Mouse (Mus musculus) heart, embryonic 12.5 days (tissue): Measurements from ENCODE around the gene Gm21118. TPM values are rescaled to one million over a fixed set of nuclear protein-coding genes. Genes with fewer than 3 reads are reported as not detected.
"Not testable (repeated sequence)": the region's sequence is repeated elsewhere in the genome, so short reads cannot be mapped to it uniquely, and the experiment has no call there.

Experiments
- ATAC-seq: fragments of 200-750 bp; cut with Nextera tagmentation; 2 replicates; pipeline ENCODE4 v1.8.0; 2017; ENCODE audit warnings: moderate TSS enrichment, moderate library complexity; ENCODE audit not compliant: insufficient number of reproducible peaks, low FRiP score
- H3K27ac ChIP-seq: fragments of 300-500 bp; sonication (generic); 2 replicates; pipeline ENCODE4 v1.5.1; 2016; ENCODE audit warnings: mild to moderate bottlenecking, moderate library complexity; ENCODE audit not compliant: poor library complexity, severe bottlenecking
- H3K27me3 ChIP-seq: fragments of 300-500 bp; sonication (generic); replicated peaks from 2 replicates; pipeline ENCODE4 v1.6.1; 2016; ENCODE audit warnings: mild to moderate bottlenecking, moderate library complexity
- H3K36me3 ChIP-seq: fragments of 300-500 bp; sonication (generic); 2 replicates; pipeline ENCODE4 v1.6.1; 2016; ENCODE audit warnings: mild to moderate bottlenecking, moderate library complexity
- H3K4me1 ChIP-seq: fragments of 300-500 bp; sonication (generic); replicated peaks from 2 replicates; pipeline ENCODE4 v1.6.1; 2016; ENCODE audit warnings: mild to moderate bottlenecking
- H3K4me2 ChIP-seq: fragments of 300-500 bp; sonication (generic); 2 replicates; pipeline ENCODE4 v1.6.1; 2016; ENCODE audit warnings: mild to moderate bottlenecking, moderate library complexity
- H3K4me3 ChIP-seq: fragments of 300-500 bp; sonication (generic); 2 replicates; pipeline ENCODE4 v1.5.1; 2016; ENCODE audit warnings: mild to moderate bottlenecking
- H3K9ac ChIP-seq: fragments of 300-500 bp; sonication (generic); 2 replicates; pipeline ENCODE4 v1.6.1; 2016; ENCODE audit warnings: mild to moderate bottlenecking, moderate library complexity
- H3K9me3 ChIP-seq: fragments of 300-500 bp; sonication (generic); replicated peaks from 2 replicates; pipeline ENCODE4 v1.6.1; 2016; ENCODE audit warnings: mild to moderate bottlenecking, moderate library complexity
- WGBS: fragments of 180-500 bp; shearing (Covaris S2); methylation state at CpG from one replicate; pipeline ENCODE4 v1.1.7; 2016; 5-methylcytosine and 5-hydroxymethylcytosine counted together
- polyA plus RNA-seq: library from polyadenylated mRNA; unstranded; fragments of >200 nt; fragmentation: Nextera tagmentation; extraction: Ambion mirVana; gene quantifications from 2 replicates; pipeline ENCODE4 v1.2.1, GENCODE M21; 2016

Gene Gm21118
- polyA plus RNA-seq: not detected in 2 replicates

GRCm38 (mm10) chrY:70273542-70273941 lies at the start of gene Gm21118:
Gene Gm21118, minus strand, starts transcription at chrY:70273642.
- H3K4me3 ChIP-seq, H3K27me3 ChIP-seq, H3K27ac ChIP-seq, H3K9me3 ChIP-seq, H3K4me2 ChIP-seq, ATAC-seq, H3K4me1 ChIP-seq, H3K9ac ChIP-seq, H3K36me3 ChIP-seq: not testable (repeated sequence)
- no CpG with 5 or more reads among the region's 4 CpGs for whole genome bisulfite sequencing

- H3K27ac ChIP-seq, H3K9me3 ChIP-seq, H3K4me1 ChIP-seq, H3K9ac ChIP-seq, H3K4me2 ChIP-seq, H3K36me3 ChIP-seq, H3K4me3 ChIP-seq, H3K27me3 ChIP-seq, ATAC-seq: not testable (repeated sequence)
- WGBS: 60% methylated on average over 1 of the region's 2 CpGs
Measured at GRCm38 (mm10) chrY:70303187-70303586, 29.7 kb upstream of the Gm21118 start, which contains the start of the genes Gm29423 and Gm29644. Gene Gm29423, minus strand, starts transcription at chrY:70303287. Gene Gm29644, minus strand, starts transcription at chrY:70303343.

Other genes starting within 250 kb of the Gm21118 start
- not detected in 2 replicates for gene Gm29423, start 29.6 kb upstream of the Gm21118 start, polyA plus RNA-seq
- gene Gm29644, start 29.7 kb upstream of the Gm21118 start, polyA plus RNA-seq: not detected in 2 replicates
- not detected in 2 replicates for gene Gm20888, start 168.2 kb upstream of the Gm21118 start, polyA plus RNA-seq